Mouse (Mus musculus): ENCODE results near the gene Ercc1.

The Ercc1 gene

DNA sequence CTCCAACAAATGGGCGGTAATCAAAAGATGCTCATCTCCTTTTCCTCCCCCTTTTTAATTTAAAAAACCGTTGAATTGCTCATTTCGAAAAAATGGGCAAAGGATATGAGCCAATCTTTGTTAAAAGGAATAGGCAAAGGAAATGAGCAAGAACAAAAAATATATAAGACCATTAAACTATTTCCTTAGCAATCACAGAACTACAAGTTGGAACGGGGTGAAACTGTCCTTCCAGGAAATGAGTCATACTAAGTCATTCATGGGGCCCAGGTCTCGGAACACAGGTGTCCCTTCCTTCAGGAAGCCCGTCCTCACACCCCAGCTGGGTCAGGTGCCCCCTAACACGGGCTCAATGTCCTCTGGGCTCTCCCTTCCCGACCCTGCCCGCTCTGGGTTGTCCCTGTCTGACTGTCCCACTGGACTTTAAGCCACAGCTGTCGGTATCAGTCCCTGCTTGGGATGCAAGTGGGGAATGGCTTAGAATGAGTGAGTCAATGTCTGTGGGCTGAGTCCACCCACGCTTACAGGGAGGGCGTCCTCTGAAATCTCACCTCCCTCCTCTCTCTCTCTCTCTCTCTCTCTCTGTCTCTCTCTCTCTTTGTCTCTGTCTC is at the start of gene Ercc1:
Gene Ercc1, plus strand, starts transcription at position 542 of the 611 bp plus-strand sequence.
- DNase-seq (ENCODE audit: low spot score), result no peak

DNA sequence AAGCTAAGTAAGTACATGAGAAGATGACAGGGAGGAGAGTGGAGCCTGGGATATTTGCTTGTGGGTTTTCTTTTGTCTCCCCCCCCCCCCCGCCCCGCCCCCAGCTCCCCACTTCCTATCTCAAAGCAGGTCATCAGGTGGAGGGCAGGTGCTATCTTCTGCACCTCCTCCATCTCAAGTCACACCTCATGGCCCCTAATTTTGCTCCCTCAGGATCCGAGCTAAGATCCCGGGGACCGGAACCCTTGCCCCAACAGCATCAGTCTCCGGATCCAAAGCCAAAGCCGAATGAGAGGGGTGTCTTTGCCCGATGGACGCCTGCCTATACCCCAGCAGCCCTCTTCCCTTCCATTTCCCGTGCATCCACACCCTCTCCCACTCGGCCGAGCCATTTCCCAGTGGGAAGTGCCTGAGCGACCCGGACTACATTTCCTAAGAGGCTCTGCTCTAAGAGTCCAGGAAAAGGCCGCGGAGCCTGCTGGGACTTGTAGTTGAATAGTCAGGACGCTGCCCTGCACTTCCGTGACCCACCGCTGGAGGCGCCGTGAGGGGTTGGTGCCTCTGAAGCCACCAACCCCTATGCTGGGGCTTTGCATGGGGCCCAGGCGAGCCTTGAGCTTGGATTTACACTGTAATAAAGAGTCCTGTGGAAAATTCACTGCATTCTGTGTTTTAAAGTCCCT is 48.9 kb upstream of the Ercc1 start:
- peak; percentile 92 for DNase-seq (ENCODE audit: low spot score)

DNA sequence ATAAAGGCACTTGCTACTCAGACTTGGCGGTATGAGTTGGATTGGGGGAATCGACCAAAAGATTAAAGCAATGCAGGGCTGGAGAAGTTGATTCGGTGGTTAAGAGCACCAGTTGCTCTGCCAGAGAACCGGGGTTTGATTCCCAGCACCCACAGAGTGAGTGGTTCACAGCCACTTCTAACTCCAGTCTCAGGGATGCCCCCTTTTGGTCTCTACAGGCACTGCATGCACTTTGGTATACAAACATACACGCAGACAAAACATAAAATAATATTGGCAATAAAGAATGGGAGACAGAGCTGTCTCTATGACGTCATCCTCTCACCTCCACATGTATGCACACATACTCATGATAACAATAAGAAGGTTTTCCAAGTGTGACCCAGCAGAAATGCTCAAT is 47.5 kb upstream of the Ercc1 start:
- DNase-seq (ENCODE audit: low spot score), result no peak

DNA sequence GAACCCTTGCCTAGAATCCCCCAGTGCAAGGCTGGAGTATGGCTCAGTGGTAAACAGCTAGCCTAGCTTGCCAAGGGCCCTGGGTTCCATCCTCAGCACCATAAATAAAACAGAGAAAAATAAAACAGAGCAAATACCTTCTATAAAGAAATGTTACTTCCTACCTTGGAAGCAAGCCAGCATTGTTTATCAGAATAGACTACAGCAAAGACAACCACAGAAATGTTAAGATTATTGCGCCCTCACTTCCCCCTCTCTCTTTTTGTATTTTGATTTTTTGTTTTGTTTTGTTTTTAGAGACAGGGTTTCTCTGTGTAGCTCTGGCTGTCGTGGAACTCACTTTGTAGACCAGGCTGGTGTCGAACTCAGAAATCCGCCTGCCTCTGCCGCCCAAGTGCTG is 46.8 kb upstream of the Ercc1 start:
- no peak for DNase-seq (ENCODE audit: low spot score)

DNA sequence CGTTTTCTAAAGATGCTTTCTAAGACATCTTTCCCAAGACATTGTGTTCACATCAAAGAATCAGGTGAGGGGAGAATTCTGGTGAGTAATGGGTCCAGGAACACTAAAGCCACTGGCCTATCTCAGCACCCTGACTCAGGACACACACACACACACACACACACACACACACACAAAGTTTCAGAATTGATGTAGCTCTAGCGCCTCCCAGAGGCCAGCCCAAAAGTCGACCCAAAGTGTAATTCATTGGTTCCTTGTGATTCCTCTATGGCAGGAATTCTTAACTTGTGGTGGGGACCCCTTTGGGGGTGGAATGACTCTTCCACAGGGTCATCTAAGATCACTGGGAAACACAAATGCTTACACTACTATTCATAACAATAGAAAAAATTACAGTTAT is 45.4 kb upstream of the Ercc1 start:
- DNase-seq (ENCODE audit: low spot score), result no peak

DNA sequence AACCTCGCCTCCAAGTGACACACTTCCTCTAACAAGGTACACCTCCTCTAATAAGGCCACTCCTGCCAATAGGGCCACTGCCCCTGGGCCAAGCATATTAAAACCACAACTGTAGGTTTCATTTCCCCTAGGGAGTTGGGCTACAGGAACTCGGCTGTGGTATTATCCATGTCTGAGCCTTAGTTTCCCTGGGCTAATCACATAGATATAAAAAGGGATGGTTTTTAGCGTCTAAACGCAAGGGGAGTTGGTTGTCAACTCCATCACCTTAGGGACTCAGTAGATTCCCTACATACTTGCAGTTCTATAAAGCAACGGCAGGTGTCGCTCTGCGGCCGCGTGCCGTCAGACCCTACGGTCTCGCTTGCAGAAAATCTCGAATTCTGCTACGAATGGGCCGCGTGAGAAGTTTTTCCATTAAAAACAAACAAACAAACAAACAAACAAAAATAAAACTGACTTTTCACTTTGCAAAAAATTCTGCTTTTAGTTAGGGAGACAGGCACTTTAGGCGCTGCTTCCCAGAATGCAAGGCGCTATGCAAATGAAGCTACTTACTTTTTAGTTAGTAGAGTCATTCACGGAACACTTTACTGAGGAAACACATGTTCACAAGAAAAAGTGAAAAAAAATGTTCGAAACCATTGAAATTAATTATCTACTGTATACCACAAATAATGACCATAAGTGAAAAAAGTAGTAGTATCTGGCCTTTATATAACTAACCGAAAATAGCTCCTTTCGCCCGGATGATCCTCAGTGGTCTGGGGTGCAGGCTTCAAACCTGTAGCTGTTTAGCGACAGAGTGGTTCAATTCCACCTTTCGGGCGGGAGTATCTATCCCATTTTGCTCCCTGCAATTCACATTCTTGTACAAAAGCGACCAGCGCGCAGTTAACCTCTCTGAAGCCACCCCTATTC is 43.8 kb upstream of the Ercc1 start:
- no peak for DNase-seq (ENCODE audit: low spot score)

DNA sequence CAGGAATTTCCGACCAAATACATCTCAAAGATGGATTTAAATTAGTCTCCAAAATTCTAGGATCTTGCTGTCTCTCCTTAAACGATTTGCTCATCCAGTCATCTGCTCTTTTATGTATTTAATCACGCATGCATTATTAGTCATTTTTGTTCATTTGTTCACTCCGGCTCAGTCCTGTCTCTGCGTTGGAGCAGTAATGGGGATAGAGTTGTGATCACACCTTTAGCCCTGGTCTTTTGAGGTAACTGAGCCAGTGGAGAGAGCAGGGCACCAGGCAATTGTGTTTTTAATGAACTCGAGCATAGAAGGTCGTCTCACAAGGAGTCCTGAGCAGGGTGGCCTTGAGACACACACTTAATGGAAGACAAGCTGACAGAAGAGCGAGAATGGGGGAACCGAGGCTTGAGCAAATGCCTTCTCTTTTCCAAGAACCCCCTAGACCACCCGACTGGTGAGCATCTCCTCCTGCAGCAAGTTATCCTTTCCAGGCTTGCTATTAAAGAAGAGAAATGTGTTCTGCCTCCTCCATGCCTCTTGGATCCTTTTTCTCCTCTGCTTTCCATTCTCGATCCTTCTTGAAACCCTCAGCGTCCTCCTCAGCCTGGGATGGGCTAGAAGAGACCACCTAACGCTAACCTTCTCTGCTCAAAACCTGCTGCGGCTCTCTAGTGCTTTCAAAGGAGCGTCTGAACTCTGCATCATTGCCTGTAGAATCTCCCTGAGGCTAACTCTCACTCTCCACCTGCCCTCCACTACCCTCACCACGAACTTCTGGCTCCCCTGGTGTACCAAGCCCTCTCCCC is 42.9 kb upstream of the Ercc1 start:
- no peak for DNase-seq (ENCODE audit: low spot score)

DNA sequence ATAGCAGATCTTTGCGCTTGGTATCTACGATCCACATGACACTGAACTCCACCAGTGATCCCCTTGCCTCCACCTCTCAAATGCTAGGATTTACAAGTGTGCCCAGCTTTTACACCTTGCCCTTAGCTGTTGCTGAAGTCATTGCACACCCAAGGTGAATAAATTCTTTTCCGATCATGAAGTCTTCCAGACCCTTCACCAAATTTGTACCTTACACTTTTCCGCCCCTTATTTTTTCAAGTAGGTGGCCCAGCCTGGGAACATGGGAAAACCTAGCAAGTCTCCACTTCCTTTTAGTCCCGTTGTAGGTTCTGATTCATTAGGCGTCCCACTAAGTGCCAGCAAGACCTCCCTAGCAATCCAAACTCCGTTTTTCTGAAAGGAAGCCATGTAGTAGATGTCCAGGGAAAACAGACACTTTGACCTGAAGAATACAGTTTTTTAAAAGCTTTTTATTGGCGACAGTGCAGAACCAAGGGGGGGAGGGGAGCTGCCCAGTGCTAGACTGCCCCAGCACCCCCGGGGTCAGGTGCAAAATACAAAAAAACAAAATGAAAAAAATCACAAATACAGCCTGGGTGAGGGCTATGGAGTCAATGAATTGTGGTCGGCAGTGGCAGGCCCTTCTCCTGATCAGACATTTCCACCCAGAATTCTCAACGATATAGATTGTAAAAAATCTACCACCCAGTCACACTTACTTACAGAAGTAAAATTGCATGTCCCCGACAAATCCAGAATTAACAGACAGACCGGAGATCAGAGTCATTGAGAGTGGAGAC is 42.1 kb upstream of the Ercc1 start:
- no peak for DNase-seq (ENCODE audit: low spot score)

DNA sequence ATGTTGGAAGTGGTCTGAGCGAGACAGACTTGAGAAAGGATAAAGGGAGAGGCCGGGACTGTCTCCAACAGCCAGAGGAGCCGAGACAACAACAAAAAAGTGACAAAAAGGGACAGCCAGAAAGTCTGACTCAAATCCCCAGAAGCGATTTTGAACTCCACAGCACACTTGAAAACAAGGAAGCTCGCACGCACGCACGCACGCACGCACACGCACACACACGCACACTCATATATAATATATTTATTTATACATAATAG is 41.6 kb upstream of the Ercc1 start:
- no peak for DNase-seq (ENCODE audit: low spot score)

DNA sequence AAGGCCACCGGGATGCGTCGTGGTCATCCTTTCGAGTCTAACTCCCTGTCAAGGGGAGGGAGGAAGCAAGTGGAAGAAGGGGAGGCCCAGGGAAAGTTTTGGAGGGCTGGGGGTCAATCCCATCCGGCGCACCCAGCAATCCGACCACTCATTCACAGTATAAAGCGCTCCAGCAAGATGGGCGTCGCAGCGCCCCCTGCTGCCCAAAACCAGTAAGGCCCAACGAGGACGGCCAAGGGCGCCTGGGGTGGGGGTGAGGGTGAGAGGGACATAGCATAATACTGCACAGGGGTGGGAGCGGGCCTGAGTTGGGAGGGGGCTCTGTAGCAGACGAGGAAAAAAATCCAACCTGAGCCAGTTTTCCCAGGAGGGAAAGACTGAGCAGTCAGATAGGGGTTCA is 40.8 kb upstream of the Ercc1 start:
- DNase-seq (ENCODE audit: low spot score), result no peak

DNA sequence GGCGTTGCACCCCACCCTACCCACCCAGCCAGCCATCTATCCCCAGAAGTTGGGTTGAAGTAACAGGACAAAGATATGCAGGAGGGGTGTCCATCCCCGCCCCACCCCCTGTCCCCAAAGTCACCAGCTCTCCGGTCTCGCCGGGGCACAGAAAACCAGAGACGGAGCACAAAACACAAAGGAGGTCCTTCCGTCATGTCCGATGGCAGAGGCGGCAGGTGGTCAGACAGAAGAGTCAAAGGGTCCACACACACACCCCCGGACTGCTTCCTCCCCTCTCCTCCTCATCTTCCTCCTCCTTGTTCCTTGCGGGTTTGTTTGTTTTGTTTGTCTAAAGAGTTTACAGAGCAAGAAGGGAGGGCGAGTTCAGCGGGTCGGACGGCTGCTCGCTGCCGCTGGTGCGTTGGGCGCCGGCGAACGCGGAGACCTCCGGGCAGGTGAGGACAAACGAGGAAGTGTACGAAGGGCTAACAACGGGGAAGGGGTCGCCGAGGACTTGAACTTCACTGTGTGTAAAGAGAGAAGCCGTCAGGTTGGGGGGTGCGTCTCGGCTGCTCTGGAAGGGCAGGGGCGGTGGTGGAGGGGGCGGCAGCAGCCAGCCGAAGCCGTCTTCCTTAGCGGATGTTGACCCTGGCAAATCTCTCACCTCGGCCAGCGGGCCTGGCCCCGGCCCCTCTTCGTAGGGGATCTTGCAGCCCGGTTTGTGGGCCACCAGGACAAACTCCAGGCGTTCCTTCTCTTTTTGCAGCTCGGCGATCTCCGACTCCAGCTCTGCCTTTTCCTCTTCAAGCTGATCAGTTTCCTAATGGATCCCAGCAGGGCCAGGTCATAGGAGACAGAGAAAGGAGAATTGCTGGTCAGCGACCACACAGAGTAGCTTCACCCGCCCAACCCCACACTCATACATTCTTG is 39.8 kb upstream of the Ercc1 start:
- no peak for DNase-seq (ENCODE audit: low spot score)

DNA sequence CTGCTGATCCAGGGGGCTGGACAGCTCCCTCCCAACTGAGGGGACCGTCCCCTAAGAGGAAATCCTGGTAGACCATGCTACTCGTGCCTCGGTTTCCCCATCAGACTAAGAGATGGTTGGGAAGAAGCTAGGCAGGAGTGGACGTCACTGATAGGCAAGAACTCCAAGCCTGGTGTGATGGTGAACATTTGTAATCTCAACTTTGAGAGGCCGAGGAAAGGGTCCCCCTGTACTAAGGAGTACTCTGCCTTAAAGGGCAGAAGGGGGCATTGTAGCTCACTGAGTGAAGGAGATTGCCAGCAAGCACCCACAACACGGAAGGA is 39.2 kb upstream of the Ercc1 start:
- no peak for DNase-seq (ENCODE audit: low spot score)

DNA sequence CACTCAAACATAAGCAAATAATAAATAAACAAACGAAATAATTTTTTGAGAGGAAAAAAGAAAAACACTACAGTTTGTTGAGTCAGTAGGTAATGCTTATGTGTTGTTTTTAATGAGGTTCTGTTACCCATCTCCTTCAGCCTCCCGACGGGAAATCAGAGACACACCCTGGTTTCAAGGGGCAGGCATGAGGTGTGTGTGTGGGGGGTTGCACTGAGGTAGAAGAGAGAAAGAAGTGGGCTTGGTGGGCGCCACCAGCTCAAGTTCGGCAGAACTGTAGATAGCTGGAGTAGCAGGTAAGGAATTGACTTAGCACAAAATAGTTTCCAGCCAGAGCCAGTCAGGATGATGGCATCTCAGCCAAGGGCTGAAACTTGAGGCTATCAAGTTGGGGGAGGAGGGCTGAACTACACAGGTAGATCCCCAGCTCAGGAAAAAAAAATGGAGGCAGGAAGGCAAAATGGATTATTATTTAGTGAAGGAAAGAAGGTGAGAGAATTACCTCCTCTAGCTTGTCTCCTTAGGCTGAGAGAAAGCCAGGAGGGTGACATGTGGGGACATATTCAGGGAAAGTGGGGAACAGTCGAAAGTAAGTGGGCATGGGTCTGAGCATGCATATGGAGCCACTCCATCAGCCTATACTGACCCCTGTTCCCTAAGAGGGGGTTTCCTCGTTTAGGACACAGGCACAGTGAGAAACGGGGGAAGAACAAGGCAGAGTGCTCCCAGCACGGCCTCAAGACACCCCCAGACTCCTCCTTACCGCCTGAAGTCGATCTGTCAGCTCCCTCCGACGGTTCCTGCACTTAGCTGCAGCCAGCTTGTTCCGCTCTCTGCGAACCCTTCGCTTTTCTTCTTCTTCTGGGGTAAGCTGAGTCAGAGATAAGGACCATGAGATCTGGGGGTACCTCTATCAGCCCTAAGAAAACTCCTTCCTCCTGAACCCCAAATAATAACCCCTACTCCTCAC is 38.5 kb upstream of the Ercc1 start:
- DNase-seq (ENCODE audit: low spot score), result no peak

DNA sequence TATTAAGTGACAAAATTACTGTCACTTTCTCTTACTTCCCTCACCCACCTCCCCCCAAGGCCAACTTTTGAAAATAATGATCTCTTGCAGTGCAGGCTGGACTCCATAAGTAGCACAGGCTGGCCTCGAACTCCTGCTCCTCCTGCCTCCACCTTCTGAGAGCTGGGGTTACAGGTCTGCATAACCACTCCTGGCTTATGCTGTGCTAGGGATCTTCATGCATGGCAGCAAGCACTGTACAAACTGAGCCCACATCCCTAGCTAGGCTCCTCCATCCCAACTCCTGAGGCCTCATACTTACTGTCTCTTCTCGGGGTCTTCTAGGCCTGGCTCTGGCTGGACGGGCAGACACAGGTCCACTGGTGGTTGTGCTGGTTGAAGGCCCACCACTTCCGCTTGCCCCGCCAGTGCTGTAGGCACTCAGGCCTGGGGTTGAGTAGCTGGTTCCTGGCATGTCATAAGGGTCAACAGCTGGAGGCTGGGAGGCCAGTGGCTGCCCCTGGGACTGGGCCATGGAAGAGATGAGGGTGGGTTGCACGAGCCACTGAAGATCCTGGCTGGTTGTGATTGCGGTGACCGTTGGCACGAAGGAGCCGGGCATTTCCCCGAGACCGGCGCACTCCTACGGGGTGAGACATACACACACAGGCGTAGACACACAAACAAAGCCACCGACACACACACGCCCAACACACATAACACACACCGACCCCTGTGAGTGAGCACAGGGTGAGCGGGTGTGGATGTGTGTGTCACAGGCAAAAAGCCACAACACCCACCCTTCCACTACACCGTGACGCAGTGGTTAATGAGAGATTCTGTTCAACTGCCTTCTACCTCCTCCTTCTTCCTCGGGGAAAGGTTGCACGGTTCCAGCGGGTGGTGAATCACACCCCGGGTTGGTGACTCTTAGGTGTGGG is 37.5 kb upstream of the Ercc1 start:
- DNase-seq (ENCODE audit: low spot score), result no peak

DNA sequence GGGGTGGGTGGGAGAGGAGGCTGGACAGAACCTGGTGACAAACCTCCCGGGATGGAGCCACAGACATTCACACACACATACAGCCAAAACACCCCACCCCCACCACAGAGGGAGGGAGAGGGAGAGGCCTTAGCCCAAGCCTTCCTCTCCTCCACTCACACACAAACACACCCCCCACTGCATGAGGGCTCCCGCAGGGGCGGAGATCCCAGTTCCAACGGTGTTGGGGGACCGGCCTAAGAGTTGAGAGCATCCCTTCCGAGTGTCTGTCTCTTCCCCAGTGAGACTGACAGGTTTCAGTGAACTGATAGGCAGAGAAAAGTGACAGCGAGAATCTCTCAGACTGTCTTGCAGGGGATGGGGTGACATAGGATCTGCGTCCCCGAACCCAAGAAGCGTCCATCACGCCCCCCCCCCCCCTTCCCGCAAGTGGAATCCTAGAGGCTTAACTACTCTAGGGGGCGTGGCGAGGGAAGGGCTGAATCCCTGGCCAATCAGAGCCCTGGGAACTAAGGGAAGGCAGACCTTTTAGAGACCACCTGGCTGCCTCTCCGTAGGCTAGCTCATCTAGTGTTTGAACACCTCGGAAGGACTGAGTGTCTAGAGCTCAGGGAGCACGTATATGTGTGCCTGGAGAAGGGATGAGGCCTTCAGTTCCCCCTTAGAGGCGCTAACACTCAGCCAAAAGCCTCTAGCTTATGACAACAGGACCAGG is 36.7 kb upstream of the Ercc1 start:
- DNase-seq (ENCODE audit: low spot score), result peak; percentile 77

DNA sequence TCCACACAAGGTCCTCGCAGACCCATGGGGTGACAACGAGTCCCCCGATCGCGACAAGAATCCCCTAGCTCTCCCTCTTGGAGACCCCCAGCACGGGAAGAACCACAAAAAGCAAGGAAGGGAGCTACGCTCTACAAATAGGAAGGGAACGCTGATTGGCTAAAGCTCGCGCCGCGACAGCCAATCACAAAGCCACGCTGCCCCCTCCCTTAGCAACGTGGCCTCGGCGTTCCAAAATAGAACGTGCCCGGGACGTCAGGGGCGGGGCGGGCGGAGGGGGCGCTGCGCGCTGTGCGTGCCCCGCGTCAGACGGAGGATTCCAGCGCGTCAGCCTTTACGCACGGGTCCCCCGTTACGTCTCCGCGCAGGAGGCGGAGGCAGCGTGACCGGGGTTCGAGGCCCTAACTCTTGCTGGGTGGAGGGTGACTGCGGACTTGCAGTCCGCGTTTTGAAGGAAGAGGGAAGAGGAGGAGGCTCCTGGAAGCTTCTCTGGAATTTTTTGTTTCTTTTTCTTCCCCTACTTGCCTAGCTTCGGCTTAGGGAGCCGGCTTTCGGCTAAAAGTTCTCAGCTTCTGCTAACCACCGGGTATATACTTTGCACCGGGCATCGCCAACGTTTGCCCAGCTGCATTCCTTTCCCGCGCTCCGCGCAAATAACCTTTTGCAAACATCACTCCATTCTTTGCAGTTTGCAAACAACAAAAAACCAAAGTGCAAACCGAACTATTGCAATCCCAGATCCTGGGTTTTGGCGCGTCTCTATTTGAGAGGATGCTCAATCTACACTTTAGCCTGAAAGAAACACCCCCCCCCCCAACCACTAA is 35.9 kb upstream of the Ercc1 start:
- peak; percentile 93 for DNase-seq (ENCODE audit: low spot score)
